Mouse (Mus musculus) layer of hippocampus, adult 6 months (tissue): Measurements from ENCODE around the gene Tpbgl. TPM values are rescaled to one million over a fixed set of nuclear protein-coding genes. Genes with fewer than 3 reads are reported as not detected.

Experiments
- long read RNA-seq, 2 experiments: library from polyadenylated mRNA; unstranded; transcript quantifications; one replicate each; pipeline ENCODE4 v2.0.0; 2019 to 2020
- polyA plus RNA-seq: library from polyadenylated mRNA; unstranded; fragments of <200 nt; fragmentation: Nextera tagmentation; gene quantifications from 2 replicates; pipeline ENCODE4 v1.2.3, GENCODE M21; 2021

Gene Tpbgl
- 2.4 and 3.0 TPM in 2 replicates for polyA plus RNA-seq
- long read RNA-seq, experiment 1, partial matches to known transcripts = 0 of 1 reads
- long read RNA-seq, experiment 1, other reads (novel, unspliced or antisense) = 0 of 1 reads
- long read RNA-seq, experiment 2, transcript Tpbgl-201 (1 exons, 3,022 nt) = major isoform, 26 of 26 reads
- long read RNA-seq, experiment 2, partial matches to known transcripts = 0 of 26 reads
- long read RNA-seq, experiment 2, other reads (novel, unspliced or antisense) = 0 of 26 reads

DNA sequence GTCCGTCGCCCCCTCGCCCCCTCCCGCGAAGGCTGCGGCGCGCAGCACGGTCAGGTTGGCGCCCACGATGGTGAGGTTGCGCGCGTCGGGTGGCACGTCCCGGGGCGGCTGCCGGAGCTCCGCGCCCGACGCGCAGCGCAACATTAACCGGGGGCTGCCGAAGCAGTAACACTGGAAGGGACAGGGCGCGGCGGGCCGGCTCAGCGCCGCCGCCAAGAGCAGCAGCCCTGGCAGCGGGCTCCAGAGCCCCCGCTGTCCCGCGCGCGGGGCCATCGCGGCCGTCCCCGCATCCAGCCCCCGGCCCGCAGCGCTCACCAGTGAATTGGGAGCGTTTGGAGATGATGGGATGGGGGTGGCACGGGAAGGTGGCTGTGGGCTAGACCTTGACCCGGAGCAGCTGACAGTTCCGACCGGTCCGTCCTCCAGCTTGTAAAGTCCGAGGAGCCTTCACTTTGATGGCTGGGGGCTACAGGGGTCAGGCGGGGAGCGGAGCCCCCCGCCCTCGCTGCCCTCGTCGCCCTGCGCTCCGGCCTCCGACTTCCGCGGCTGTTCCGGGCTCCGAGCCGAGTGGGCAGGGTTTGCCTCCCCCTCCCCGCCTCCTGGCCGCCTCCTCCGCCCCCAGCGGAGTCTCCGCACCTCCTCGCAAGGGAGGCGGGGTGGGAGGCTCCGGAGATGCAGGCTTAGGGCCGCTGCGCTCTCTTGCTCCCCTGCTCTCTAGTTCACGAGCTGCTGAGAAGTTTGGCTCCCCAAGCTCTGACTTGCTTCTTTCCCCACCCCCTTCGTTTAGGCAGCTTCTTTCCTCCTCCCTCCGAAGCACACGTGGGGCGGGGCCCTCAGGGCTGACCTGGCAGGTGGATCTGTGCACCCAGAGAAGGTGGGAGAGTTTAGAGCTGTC lies at the start of gene Tpbgl:
Tpbgl (minus strand) TSS at position 728 of the 895 bp plus-strand sequence.

Other genes with a start within 250 kb of the Tpbgl start
- gene Gdpd5, start 245.7 kb downstream of the Tpbgl start, polyA plus RNA-seq = 7.9 and 9.0 TPM in 2 replicates
- gene Klhl35, start 161.1 kb downstream of the Tpbgl start, polyA plus RNA-seq = 0.48 and 1.0 TPM in 2 replicates
- 718 and 807 TPM in 2 replicates for gene Rps3, start 143.4 kb downstream of the Tpbgl start, polyA plus RNA-seq
- 15.5 and 15.8 TPM in 2 replicates for gene Arrb1, start 91.6 kb downstream of the Tpbgl start, polyA plus RNA-seq
- gene Slco2b1, start 84.2 kb upstream of the Tpbgl start, polyA plus RNA-seq = 5.2 TPM in 2 replicates
- not detected in 2 replicates for gene Olfr520, start 103.2 kb upstream of the Tpbgl start, polyA plus RNA-seq
- not detected in 2 replicates for gene Olfr521, start 136.4 kb upstream of the Tpbgl start, polyA plus RNA-seq
- gene Neu3, start 201.3 kb upstream of the Tpbgl start, polyA plus RNA-seq = 1.6 and 1.8 TPM in 2 replicates
- 1.0 and 1.3 TPM in 2 replicates for gene Xrra1, start 232.0 kb upstream of the Tpbgl start, polyA plus RNA-seq
- 217 and 231 TPM in 2 replicates for gene Spcs2, start 236.4 kb upstream of the Tpbgl start, polyA plus RNA-seq